Mouse (Mus musculus): ENCODE results near the gene Lrrn4.

Lrrn4 gene

GRCm38 (mm10) chr2:132880844-132881645, at the start of gene Lrrn4:
Lrrn4 (minus strand) TSS chr2:132880891.
- DNase-seq (ENCODE audit: low spot score): no peak

GRCm38 (mm10) chr2:132928999-132929398, 48.3 kb upstream of the Lrrn4 start:
- DNase-seq (ENCODE audit: low spot score): no peak

- DNase-seq (ENCODE audit: low spot score): no peak
These were observed 47.2 kb upstream of the Lrrn4 start for GRCm38 (mm10) chr2:132927871-132928270.

- DNase-seq (ENCODE audit: low spot score): no peak
These were observed 46.6 kb upstream of the Lrrn4 start for GRCm38 (mm10) chr2:132927298-132927697.

- no peak for DNase-seq (ENCODE audit: low spot score)
These were observed 42.8 kb upstream of the Lrrn4 start for GRCm38 (mm10) chr2:132923290-132924085.

- DNase-seq (ENCODE audit: low spot score): no peak
These were observed 41.6 kb upstream of the Lrrn4 start for GRCm38 (mm10) chr2:132922076-132922873.

GRCm38 (mm10) chr2:132914785-132915184, 34.1 kb upstream of the Lrrn4 start:
- no peak for DNase-seq (ENCODE audit: low spot score)

- peak; percentile 10 for DNase-seq (ENCODE audit: low spot score)
These were observed 26.1 kb upstream of the Lrrn4 start for GRCm38 (mm10) chr2:132906763-132907162.

GRCm38 (mm10) chr2:132904961-132905360, 24.3 kb upstream of the Lrrn4 start:
- DNase-seq (ENCODE audit: low spot score): no peak

- peak; percentile 17 for DNase-seq (ENCODE audit: low spot score)
These were observed 22.8 kb upstream of the Lrrn4 start for GRCm38 (mm10) chr2:132903498-132903897.

GRCm38 (mm10) chr2:132902056-132902455, 21.4 kb upstream of the Lrrn4 start:
- DNase-seq (ENCODE audit: low spot score): no peak

GRCm38 (mm10) chr2:132901636-132902035, 20.9 kb upstream of the Lrrn4 start:
- no peak for DNase-seq (ENCODE audit: low spot score)

- DNase-seq (ENCODE audit: low spot score): no peak
These were observed 19.9 kb upstream of the Lrrn4 start for GRCm38 (mm10) chr2:132900596-132900995.

- DNase-seq (ENCODE audit: low spot score): no peak
These were observed 17.5 kb upstream of the Lrrn4 start for GRCm38 (mm10) chr2:132898211-132898610.

- DNase-seq (ENCODE audit: low spot score): no peak
These were observed 13.1 kb upstream of the Lrrn4 start for GRCm38 (mm10) chr2:132893826-132894225.

- no peak for DNase-seq (ENCODE audit: low spot score)
These were observed 4.6 kb upstream of the Lrrn4 start for GRCm38 (mm10) chr2:132885312-132885711.

GRCm38 (mm10) chr2:132884303-132884967, 3.7 kb upstream of the Lrrn4 start:
- no peak for DNase-seq (ENCODE audit: low spot score)

GRCm38 (mm10) chr2:132879261-132880044, 1.2 kb downstream of the Lrrn4 start:
- DNase-seq (ENCODE audit: low spot score): peak; percentile 1

- DNase-seq (ENCODE audit: low spot score): no peak
These were observed 3.7 kb downstream of the Lrrn4 start for GRCm38 (mm10) chr2:132876991-132877390.

GRCm38 (mm10) chr2:132873657-132874326, 6.9 kb downstream of the Lrrn4 start:
- no peak for DNase-seq (ENCODE audit: low spot score)

Data from T-cell, adult 2 months (primary cell).